Mouse (Mus musculus) testis, adult 2 months (tissue): Measurements from ENCODE around the gene Bdh1. TPM values are rescaled to one million over a fixed set of nuclear protein-coding genes. Genes with fewer than 3 reads are reported as not detected.

ENCODE experiments used
- H3K27ac ChIP-seq: fragments of 200-500 bp; 2 replicates; pipeline ENCODE4 v1.5.1; 2012; ENCODE audit warnings: low read depth, low read length; ENCODE audit not compliant: control insufficient read depth, insufficient read depth
- H3K27me3 ChIP-seq: fragments of 200-500 bp; 2 replicates; pipeline ENCODE4 v1.6.1; 2012; ENCODE audit warnings: mild to moderate bottlenecking, low read length, moderate library complexity; ENCODE audit not compliant: control insufficient read depth, insufficient read depth
- H3K36me3 ChIP-seq: fragments of 200-500 bp; 2 replicates; pipeline ENCODE4 v1.6.1; 2012; ENCODE audit warnings: mild to moderate bottlenecking, low read length; ENCODE audit not compliant: control insufficient read depth, insufficient read depth
- H3K4me1 ChIP-seq: fragments of 200-500 bp; 2 replicates; pipeline ENCODE4 v1.6.1; 2012; ENCODE audit warnings: low read length; ENCODE audit not compliant: control insufficient read depth, insufficient read depth
- H3K4me3 ChIP-seq: fragments of 200-500 bp; 2 replicates; pipeline ENCODE4 v1.5.1; 2012; ENCODE audit warnings: low read depth, mild to moderate bottlenecking, low read length, moderate library complexity, mixed read lengths; ENCODE audit not compliant: control insufficient read depth
- CTCF ChIP-seq: fragments of 200-500 bp; IDR thresholded peaks from 2 replicates; pipeline ENCODE4 v1.5.1; 2012; ENCODE audit warnings: low read depth, mild to moderate bottlenecking, inconsistent platforms, low read length, moderate library complexity; ENCODE audit not compliant: control insufficient read depth, insufficient read depth, insufficient replicate concordance
- POLR2A ChIP-seq: fragments of 200-500 bp; IDR thresholded peaks from 2 replicates; pipeline ENCODE4 v1.6.1; 2012; ENCODE audit warnings: low read depth, mild to moderate bottlenecking, inconsistent platforms, low read length, moderate library complexity; ENCODE audit not compliant: control insufficient read depth
- polyA plus RNA-seq: library from polyadenylated mRNA; depleted of rRNA; stranded (reverse); fragments of >200 nt; gene quantifications from 2 replicates; pipeline ENCODE4 v1.2.3, GENCODE M21; 2012

The Bdh1 gene
- polyA plus RNA-seq, 1 experiment = 8.9 TPM

DNA sequence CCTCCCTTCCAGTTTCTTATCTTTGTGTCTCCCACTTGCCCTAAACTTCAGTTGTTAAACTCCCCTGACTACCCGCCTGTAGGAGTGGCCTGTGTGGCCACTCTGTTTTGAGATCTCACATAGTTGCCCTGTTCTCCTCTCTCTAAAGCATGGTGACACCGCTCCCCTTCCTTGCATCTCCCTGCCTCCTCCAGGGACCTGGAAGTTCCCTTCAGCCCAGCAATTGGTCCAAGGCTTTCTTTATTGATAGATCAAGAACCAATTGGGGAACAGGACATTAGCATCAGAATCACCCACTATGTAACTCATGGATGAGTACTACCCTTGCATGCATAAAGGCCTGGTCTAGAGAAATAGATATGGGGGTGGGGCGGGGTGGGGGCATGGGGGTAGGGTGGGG, 65.2 kb downstream of the Bdh1 start:
- H3K4me1 ChIP-seq = no peaks in the 10 kb centered on the region
- no peak overlapping the region for H3K4me3 ChIP-seq
- no peak overlapping the region for H3K27ac ChIP-seq
- no peak for TF ChIP-seq CTCF
- no peak for TF ChIP-seq POLR2A
- no peaks in the 10 kb centered on the region for H3K27me3 ChIP-seq
- no peaks in the 10 kb centered on the region for H3K36me3 ChIP-seq

DNA sequence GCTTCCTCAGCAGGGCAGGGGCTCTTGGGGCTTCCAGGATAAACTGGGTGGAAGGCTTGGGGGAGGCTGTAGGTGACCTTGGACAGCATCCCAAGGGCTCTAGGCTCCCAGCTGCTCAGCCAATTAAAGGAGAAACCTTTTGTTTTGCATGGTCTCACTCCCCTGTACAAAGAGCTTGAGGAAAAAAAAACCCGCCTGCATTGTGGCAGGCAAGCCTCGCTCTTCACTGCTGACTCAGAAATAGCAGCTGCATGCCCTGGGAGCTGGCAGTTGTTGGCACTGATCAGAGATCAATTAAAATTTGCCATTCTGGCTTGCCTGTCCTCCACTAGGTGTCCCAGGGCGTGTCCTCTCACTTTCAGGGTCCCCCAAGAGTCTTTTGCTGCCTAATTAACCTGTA, 67.0 kb downstream of the Bdh1 start:
- Histone ChIP-seq H3K36me3 (no peaks in the 10 kb centered on the region), H3K27me3 (no peaks in the 10 kb centered on the region), H3K4me3 (no peak overlapping the region), H3K4me1 (no peaks in the 10 kb centered on the region), H3K27ac (no peak overlapping the region)
- TF ChIP-seq CTCF (no peak), POLR2A (no peak)

DNA sequence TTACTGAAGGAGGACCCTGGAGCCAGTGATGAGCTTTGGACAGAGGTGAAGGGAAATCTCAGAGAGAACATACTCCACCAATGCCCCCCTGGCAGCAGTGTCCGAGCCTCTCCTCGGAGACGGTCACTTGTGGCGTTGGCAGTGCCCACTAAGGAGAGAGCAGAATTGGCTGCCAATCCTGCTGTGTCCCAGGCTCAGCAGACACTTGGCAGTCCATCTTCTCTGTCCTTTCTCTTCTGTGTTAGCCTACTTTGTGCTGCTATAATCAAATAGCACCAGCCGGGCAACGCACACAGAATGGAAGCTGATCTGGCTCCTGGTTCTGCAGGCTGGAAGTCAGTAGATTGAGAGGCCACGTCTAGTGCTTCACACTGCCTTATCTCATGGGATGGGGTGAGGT, 68.9 kb downstream of the Bdh1 start:
- H3K4me3 ChIP-seq = no peak overlapping the region
- no peak overlapping the region for H3K27ac ChIP-seq
- H3K36me3 ChIP-seq = no peaks in the 10 kb centered on the region
- no peaks in the 10 kb centered on the region for H3K4me1 ChIP-seq
- TF ChIP-seq POLR2A (no peak), CTCF (no peak)
- H3K27me3 ChIP-seq = no peaks in the 10 kb centered on the region

DNA sequence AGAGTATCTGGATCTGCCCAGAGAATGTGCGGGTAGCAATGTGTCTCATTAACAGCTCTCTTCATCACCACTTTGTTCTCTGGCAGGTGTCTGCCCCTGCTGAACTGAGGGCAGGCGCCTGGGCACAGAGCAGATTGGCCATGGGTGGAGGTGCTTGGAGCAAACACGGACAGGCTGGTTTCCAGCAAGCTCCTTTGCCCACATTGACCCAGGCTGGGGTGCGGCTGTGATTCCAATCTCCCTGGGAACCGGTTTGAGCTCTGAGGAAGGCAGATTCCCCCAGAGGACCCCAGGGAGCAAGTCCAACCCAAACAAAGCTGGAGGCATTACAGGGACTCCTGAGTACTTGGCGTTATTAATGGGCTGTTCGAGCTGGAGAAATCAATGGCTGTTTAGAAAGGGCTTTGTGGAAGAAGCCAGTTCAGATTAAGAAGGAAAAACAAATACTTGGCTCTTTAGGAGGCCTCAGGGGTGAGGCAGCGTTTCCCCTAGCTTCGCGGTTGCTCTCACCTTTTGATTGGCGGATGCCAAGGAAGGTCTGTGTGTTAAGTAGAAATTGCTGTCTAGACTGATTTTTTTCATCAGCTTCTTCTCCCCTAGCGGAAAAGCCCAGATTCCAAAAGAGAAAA, 71.0 kb downstream of the Bdh1 start:
- H3K4me1 ChIP-seq = no peaks in the 10 kb centered on the region

DNA sequence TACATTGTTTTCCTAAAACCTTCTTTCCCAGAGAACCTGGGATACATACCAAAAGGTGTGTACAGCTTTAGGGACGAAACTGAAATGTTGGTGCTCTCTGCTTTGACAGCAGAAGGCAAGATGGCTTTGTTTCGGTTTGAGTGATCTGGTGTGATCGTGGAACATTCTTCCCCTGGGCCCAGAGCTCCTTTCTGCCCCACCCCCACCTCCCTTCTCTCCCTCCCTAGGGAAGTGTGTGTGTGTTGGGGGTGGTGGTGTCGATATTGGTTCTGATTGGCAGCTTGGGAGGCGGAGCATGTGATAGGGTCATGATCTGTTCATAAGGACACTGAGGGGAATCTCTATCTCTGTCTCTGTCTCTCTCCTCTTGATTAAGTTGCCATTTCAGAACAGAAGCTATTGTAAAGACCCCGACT, 71.5 kb downstream of the Bdh1 start:
- no peak overlapping the region for H3K4me3 ChIP-seq
- no peaks in the 10 kb centered on the region for H3K4me1 ChIP-seq
- no peak for TF ChIP-seq POLR2A
- no peak for TF ChIP-seq CTCF
- no peaks in the 10 kb centered on the region for H3K36me3 ChIP-seq
- no peaks in the 10 kb centered on the region for H3K27me3 ChIP-seq
- no peak overlapping the region for H3K27ac ChIP-seq

More for the DNA sequence above, 71.0 kb downstream of the Bdh1 start:
- no peak for TF ChIP-seq POLR2A
- TF ChIP-seq CTCF = no peak
- no peak overlapping the region for H3K4me3 ChIP-seq
- H3K36me3 ChIP-seq = no peaks in the 10 kb centered on the region
- no peak overlapping the region for H3K27ac ChIP-seq
- H3K27me3 ChIP-seq = no peaks in the 10 kb centered on the region

DNA sequence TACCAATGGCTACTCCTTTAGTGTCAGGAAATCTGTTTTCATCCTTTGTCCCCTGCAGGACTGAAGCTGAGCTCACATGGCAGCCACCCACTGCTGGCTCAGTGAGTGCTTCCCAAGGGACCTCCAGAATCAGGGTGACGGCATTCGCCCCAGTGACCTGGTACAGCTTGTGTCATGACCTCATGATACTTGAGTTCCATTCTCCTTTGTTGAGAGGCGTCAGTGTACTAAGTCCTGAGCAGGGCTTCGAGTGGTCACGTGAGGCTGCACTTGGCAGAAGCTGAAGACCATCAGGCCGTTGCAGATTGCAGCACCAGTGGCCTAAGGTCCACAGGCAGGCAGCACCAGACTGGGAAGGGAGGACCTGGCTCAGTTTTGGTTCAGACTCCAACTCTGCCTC, 71.9 kb downstream of the Bdh1 start:
- no peak overlapping the region for H3K27ac ChIP-seq
- no peaks in the 10 kb centered on the region for H3K4me1 ChIP-seq
- no peaks in the 10 kb centered on the region for H3K36me3 ChIP-seq
- no peak overlapping the region for H3K4me3 ChIP-seq
- H3K27me3 ChIP-seq = no peaks in the 10 kb centered on the region
- TF ChIP-seq POLR2A (no peak), CTCF (no peak)

DNA sequence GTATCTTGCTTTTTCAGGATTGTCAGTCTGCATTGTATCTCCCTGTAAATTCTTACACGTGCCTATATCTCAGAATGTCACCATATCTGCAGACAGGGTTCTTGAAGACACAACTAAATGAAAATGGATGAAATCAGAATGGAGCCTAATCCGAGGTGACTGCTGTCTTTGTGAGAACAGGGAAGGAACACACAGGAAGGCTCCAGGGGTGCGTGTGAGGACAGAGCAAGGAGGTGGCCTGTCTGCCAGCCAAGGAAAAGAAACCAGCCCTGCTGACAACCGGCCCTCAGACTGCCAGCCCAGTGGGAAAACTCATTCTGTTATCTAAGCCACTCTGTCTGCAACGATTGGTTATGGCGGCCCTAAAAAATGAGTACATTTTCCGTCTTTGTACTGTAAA, 73.3 kb downstream of the Bdh1 start:
- H3K36me3 ChIP-seq = no peaks in the 10 kb centered on the region
- H3K27me3 ChIP-seq = no peaks in the 10 kb centered on the region
- no peaks in the 10 kb centered on the region for H3K4me1 ChIP-seq
- TF ChIP-seq POLR2A = no peak
- no peak for TF ChIP-seq CTCF
- H3K4me3 ChIP-seq = no peak overlapping the region
- no peak overlapping the region for H3K27ac ChIP-seq

DNA sequence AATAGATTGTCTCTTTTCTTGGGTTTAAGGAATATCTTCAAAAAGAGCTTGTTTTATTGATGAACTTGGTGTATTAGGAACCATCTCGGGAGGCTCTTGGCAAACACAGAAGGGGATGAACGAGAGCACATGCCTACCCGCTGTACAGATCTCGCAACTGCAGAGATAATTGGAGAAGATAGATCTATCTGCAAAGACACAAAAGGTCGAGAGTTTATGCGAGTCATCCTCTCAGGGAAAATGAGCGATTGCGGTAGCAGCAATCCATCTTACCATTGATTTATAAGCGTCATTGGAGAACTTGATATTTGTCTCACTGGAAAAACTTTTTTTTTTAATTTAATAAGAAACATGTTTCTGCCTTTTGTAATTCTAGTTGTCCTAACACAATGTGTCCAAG, 73.7 kb downstream of the Bdh1 start:
- Histone ChIP-seq H3K4me3 (no peak overlapping the region), H3K27me3 (no peaks in the 10 kb centered on the region), H3K4me1 (no peaks in the 10 kb centered on the region), H3K27ac (no peak overlapping the region), H3K36me3 (no peaks in the 10 kb centered on the region)
- no peak for TF ChIP-seq CTCF
- no peak for TF ChIP-seq POLR2A
